Mouse (Mus musculus): ENCODE measurements around the gene Hira. TPM values are rescaled to one million over a fixed set of nuclear protein-coding genes. Genes with fewer than 3 reads are reported as not detected.

Gene Hira
- polyA plus RNA-seq, 2 experiments = 4.9 to 23.2 TPM

DNA sequence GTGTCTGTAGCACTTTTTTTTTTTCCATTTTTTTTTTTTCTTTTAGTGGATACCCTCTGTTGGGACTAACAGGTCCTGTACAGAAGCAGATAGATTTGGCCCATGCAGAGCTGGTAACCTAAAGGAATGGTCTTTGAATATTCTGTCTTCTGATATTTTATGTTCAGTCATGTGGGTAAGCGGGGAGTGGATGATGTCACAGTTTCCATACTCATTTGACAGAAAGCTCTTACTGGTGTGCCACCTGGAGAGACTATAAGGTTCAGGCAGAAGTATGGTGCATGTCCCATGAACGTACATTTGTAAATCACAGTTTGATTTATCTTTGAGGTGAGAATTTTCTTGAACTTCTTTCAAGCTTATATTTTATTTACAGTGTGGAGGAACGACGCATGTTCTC is 39.2 kb downstream of the Hira start:
- Histone ChIP-seq H3K4me1 (replicated peaks; ENCODE audit: control insufficient read depth in 2 of 2, insufficient read depth in 2 of 2, low read length in 1 of 2) (no peaks in the 10 kb centered on the region), H3K27ac (no peak overlapping the region), H3K9me3 (ENCODE audit: control insufficient read depth, low read length) (no peaks in the 10 kb centered on the region), H3K4me3 (ENCODE audit: insufficient read depth in 1 of 2, low read depth in 2 of 2, low read length in 2 of 2) (no peak overlapping the region), H3K4me2 (ENCODE audit: low read depth) (no peak overlapping the region), H3K9ac (replicated peaks) (no peak overlapping the region), H3K36me3 (replicated peaks; ENCODE audit: control insufficient read depth, insufficient read depth, low read depth) (peaks cover 43% of the 10 kb centered on the region), H3K27me3 (ENCODE audit: control insufficient read depth, insufficient read depth, low read length) (no peaks in the 10 kb centered on the region)
- WGBS (ENCODE audit: insufficient replicate concordance) = 83% methylated on average over 4 of the region's 4 CpGs
- TF ChIP-seq CTCF (IDR thresholded peaks at IDR 0.05; ENCODE audit: low read depth) = no peak
- no peak for TF ChIP-seq EP300 (IDR thresholded peaks at IDR 0.05; ENCODE audit: low read depth)
- ATAC-seq (ENCODE audit: insufficient read depth) (no peak), DNase-seq (ENCODE audit: low read depth in 3 of 3, low spot score in 3 of 3) (no peak)

DNA sequence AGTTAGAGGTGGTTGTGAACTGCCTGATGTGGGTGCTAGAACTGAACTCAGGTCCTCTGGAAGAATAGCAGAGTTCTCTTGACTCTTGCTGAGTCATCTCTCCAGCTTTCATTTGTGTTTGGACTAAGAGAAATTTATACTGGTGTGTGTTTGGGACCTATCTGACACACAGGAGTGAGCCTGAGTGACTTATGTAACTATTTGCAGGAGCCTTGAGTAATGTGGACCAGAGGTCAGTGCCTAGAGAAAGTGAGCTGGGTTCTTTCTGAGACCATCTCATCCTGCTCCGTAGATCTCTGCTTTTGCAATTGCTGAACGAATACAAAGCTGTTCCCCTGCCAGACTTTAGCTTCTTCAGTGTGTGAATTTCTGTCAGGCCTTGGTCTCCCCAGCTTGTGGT is 44.9 kb downstream of the Hira start:
- H3K9ac ChIP-seq (replicated peaks) = no peak overlapping the region
- H3K4me3 ChIP-seq (ENCODE audit: insufficient read depth in 1 of 2, low read depth in 2 of 2, low read length in 2 of 2) = no peak overlapping the region
- H3K27me3 ChIP-seq (ENCODE audit: control insufficient read depth, insufficient read depth, low read length) = no peaks in the 10 kb centered on the region
- ATAC-seq (ENCODE audit: insufficient read depth) (no peak), DNase-seq (ENCODE audit: low read depth in 3 of 3, low spot score in 3 of 3) (no peak)
- no peak for TF ChIP-seq EP300 (IDR thresholded peaks at IDR 0.05; ENCODE audit: low read depth)
- TF ChIP-seq CTCF (IDR thresholded peaks at IDR 0.05; ENCODE audit: low read depth) = no peak
- H3K4me2 ChIP-seq (ENCODE audit: low read depth) = no peak overlapping the region
- 75% methylated on average over 2 of the region's 2 CpGs for WGBS (ENCODE audit: insufficient replicate concordance)
- no peaks in the 10 kb centered on the region for H3K4me1 ChIP-seq (replicated peaks; ENCODE audit: control insufficient read depth in 2 of 2, insufficient read depth in 2 of 2, low read length in 1 of 2)
- peaks cover 48% of the 10 kb centered on the region for H3K36me3 ChIP-seq (replicated peaks; ENCODE audit: control insufficient read depth, insufficient read depth, low read depth)
- no peaks in the 10 kb centered on the region for H3K9me3 ChIP-seq (ENCODE audit: control insufficient read depth, low read length)
- no peak overlapping the region for H3K27ac ChIP-seq

DNA sequence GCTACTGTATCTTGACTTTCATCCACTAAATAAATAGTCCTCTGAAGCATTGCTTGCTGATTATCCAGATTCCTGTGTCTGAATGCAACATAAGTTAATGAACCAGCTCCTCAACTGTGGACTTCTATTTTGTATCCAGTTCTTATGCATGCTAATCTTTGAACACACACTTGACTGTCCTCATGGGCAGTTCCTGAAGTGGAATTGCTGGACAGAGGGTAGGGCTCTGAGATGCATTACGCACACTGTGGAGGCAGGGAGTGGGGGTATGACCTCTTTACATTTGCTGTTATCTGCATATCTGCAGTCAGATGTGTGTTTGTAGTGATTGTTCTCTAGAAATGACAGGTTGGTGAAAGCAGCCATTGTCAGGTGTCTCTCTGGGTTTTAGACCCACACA is 51.1 kb downstream of the Hira start:
- Histone ChIP-seq H3K9ac (replicated peaks) (no peak overlapping the region), H3K36me3 (replicated peaks; ENCODE audit: control insufficient read depth, insufficient read depth, low read depth) (peaks cover 33% of the 10 kb centered on the region), H3K27ac (no peak overlapping the region), H3K4me1 (replicated peaks; ENCODE audit: control insufficient read depth in 2 of 2, insufficient read depth in 2 of 2, low read length in 1 of 2) (no peaks in the 10 kb centered on the region), H3K4me2 (ENCODE audit: low read depth) (no peak overlapping the region), H3K4me3 (ENCODE audit: insufficient read depth in 1 of 2, low read depth in 2 of 2, low read length in 2 of 2) (no peak overlapping the region), H3K27me3 (ENCODE audit: control insufficient read depth, insufficient read depth, low read length) (no peaks in the 10 kb centered on the region), H3K9me3 (ENCODE audit: control insufficient read depth, low read length) (no peaks in the 10 kb centered on the region)
- 90% methylated on average over 1 of the region's 1 CpGs for WGBS (ENCODE audit: insufficient replicate concordance)
- DNase-seq (ENCODE audit: low read depth in 3 of 3, low spot score in 3 of 3) = no peak
- TF ChIP-seq CTCF (IDR thresholded peaks at IDR 0.05; ENCODE audit: low read depth) = no peak
- TF ChIP-seq EP300 (IDR thresholded peaks at IDR 0.05; ENCODE audit: low read depth) = no peak
- ATAC-seq (ENCODE audit: insufficient read depth) = no peak

DNA sequence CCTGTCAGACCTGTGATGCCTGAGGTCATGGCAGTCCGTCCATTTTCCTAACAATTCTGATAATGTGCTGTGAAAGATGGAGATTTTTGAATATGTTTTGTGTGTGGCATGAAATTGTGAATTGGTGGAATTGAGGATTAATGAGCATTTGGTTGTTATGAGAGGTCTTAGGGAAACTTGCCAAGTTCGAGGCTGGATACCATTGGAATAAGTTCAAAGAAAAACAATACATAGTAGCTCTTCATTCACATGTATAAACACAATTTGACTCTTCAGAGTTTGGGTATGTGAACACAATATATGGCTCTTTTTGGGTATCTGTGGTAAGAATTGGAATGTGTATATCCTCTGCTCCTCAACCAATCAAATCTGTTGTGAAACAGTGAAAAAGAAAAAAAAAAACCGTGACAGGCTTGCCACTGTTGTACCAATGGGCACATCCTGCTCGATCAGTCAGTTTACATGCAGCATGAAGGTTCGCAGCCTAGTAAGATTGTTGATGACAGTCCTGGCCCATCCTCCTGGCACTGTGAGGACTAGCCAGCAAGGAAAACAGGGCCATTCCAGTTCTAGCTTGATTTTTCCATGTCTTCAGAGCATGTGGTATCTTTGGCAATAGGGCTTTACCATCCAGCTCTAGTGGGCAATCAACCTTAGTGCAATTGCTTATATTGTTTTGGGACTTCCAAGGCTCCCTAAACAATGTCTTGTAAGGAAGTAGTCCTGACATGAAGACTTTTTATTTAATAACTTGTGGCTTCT is 61.7 kb downstream of the Hira start:
- no peak overlapping the region for H3K4me3 ChIP-seq (ENCODE audit: insufficient read depth in 1 of 2, low read depth in 2 of 2, low read length in 2 of 2)
- no peaks in the 10 kb centered on the region for H3K9me3 ChIP-seq (ENCODE audit: control insufficient read depth, low read length)
- H3K36me3 ChIP-seq (replicated peaks; ENCODE audit: control insufficient read depth, insufficient read depth, low read depth) = peaks cover 11% of the 10 kb centered on the region
- no peak for ATAC-seq (ENCODE audit: insufficient read depth)
- no peak for TF ChIP-seq EP300 (IDR thresholded peaks at IDR 0.05; ENCODE audit: low read depth)
- TF ChIP-seq CTCF (IDR thresholded peaks at IDR 0.05; ENCODE audit: low read depth) = no peak
- no peaks in the 10 kb centered on the region for H3K27me3 ChIP-seq (ENCODE audit: control insufficient read depth, insufficient read depth, low read length)
- no peak overlapping the region for H3K4me2 ChIP-seq (ENCODE audit: low read depth)
- no peak overlapping the region for H3K9ac ChIP-seq (replicated peaks)
- 75% methylated on average over 5 of the region's 5 CpGs for WGBS (ENCODE audit: insufficient replicate concordance)
- no peak overlapping the region for H3K27ac ChIP-seq
- no peak for DNase-seq (ENCODE audit: low read depth in 3 of 3, low spot score in 3 of 3)
- H3K4me1 ChIP-seq (replicated peaks; ENCODE audit: control insufficient read depth in 2 of 2, insufficient read depth in 2 of 2, low read length in 1 of 2) = no peaks in the 10 kb centered on the region

DNA sequence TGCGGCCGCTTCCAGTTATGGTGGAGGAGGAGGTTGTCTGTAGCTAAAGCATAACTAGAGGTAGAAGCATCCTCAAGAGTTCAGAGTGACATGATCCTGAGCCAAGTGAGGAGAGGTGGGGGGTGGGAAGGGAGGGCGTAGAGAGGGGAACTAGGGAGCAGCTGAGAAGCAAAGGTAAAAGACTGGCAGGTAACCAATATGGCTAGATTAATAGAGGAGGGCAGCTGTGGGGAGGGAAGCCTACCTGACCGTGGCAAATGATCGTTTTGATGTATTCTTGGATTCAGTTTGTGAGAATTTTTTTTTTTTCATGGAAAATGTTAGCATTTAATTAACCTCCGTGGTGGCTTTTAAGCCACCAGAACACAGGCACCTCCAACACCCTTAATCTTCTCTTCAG is 67.1 kb downstream of the Hira start:
- no peak for DNase-seq (ENCODE audit: low read depth in 3 of 3, low spot score in 3 of 3)
- Histone ChIP-seq H3K4me2 (ENCODE audit: low read depth) (no peak overlapping the region), H3K27me3 (ENCODE audit: control insufficient read depth, insufficient read depth, low read length) (no peaks in the 10 kb centered on the region), H3K4me1 (replicated peaks; ENCODE audit: control insufficient read depth in 2 of 2, insufficient read depth in 2 of 2, low read length in 1 of 2) (no peaks in the 10 kb centered on the region), H3K27ac (no peak overlapping the region), H3K9ac (replicated peaks) (no peak overlapping the region), H3K4me3 (ENCODE audit: insufficient read depth in 1 of 2, low read depth in 2 of 2, low read length in 2 of 2) (no peak overlapping the region), H3K36me3 (replicated peaks; ENCODE audit: control insufficient read depth, insufficient read depth, low read depth) (peaks cover 18% of the 10 kb centered on the region), H3K9me3 (ENCODE audit: control insufficient read depth, low read length) (no peaks in the 10 kb centered on the region)
- no peak for ATAC-seq (ENCODE audit: insufficient read depth)
- WGBS (ENCODE audit: insufficient replicate concordance) = 82% methylated on average over 6 of the region's 6 CpGs
- TF ChIP-seq CTCF (IDR thresholded peaks at IDR 0.05; ENCODE audit: low read depth) (no peak), EP300 (IDR thresholded peaks at IDR 0.05; ENCODE audit: low read depth) (no peak)

All from liver, embryonic 14.5 days (tissue).